Mouse (Mus musculus) thymus, adult 2 months (tissue): Measurements from ENCODE around the gene Agbl1. TPM values are rescaled to one million over a fixed set of nuclear protein-coding genes. Genes with fewer than 3 reads are reported as not detected.

Experiments used
- DNase-seq: peaks from one replicate; pipeline ENCODE4 v3.0.0; 2021
- H3K27ac ChIP-seq: fragments of 200-500 bp; 2 replicates; pipeline ENCODE4 v1.5.1; 2012; ENCODE audit warnings: low read length, control low read depth; ENCODE audit not compliant: control insufficient read depth, insufficient read depth
- H3K27me3 ChIP-seq: fragments of 200-500 bp; 2 replicates; pipeline ENCODE4 v1.6.1; 2012; ENCODE audit warnings: mild to moderate bottlenecking, low read length, moderate library complexity, mixed read lengths; ENCODE audit not compliant: control insufficient read depth, insufficient read depth
- H3K36me3 ChIP-seq: fragments of 200-500 bp; 2 replicates; pipeline ENCODE4 v1.6.1; 2012; ENCODE audit warnings: mild to moderate bottlenecking, low read length, moderate library complexity; ENCODE audit not compliant: control insufficient read depth, insufficient read depth
- H3K4me1 ChIP-seq: fragments of 200-500 bp; replicated peaks from 2 replicates; pipeline ENCODE4 v1.6.1; 2012; ENCODE audit warnings: low read length; ENCODE audit not compliant: control insufficient read depth, insufficient read depth
- H3K4me3 ChIP-seq: fragments of 200-500 bp; 2 replicates; pipeline ENCODE4 v1.5.1; 2012; ENCODE audit warnings: mild to moderate bottlenecking, low read length, control low read depth, moderate library complexity; ENCODE audit not compliant: control insufficient read depth, insufficient read depth
- CTCF ChIP-seq: fragments of 200-500 bp; IDR thresholded peaks from 2 replicates; pipeline ENCODE4 v1.5.1; 2012; ENCODE audit warnings: mild to moderate bottlenecking, control low read depth, low read length, moderate library complexity, borderline replicate concordance; ENCODE audit not compliant: control insufficient read depth, poor library complexity, insufficient read depth; ENCODE audit errors: extremely low read depth
- POLR2A ChIP-seq: fragments of 200-500 bp; IDR thresholded peaks from 2 replicates; pipeline ENCODE4 v1.6.1; 2012; ENCODE audit warnings: mild to moderate bottlenecking, low read length, control low read depth, moderate library complexity; ENCODE audit not compliant: control insufficient read depth, poor library complexity, insufficient read depth; ENCODE audit errors: extremely low read depth
- WGBS: fragments of 180-500 bp; shearing (Covaris S2); methylation state at CpG from one replicate; pipeline ENCODE4 v1.1.7; 2018; 5-methylcytosine and 5-hydroxymethylcytosine counted together
- polyA plus RNA-seq: library from polyadenylated mRNA; depleted of rRNA; stranded (reverse); fragments of >200 nt; gene quantifications from 2 replicates; pipeline ENCODE4 v1.2.3, GENCODE M21; 2012

The Agbl1 gene
- polyA plus RNA-seq, 1 experiment = 0.08 TPM

DNA sequence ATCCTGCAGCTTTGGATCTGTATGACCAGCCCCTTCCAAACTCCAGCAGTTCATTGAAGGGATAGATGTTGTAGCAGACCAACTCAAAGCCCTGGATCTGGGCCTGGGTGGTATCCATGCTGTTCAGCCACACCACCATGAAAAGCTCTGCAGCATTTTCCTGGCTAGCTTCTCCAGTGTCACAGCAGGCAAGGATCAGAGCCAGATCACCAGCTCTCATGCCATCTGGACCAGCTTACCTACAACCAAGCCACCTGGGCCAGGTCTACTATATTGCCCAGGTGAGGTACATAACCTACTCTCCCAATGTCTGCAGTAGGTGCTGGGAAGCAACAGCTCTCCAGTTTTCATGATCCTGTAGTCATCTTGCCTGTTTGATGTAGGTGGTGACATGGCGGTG lies 884.3 kb downstream of the Agbl1 start:
- no peak overlapping the region for H3K27ac ChIP-seq
- TF ChIP-seq CTCF = no peak
- no peak for TF ChIP-seq POLR2A
- H3K4me3 ChIP-seq = no peak overlapping the region
- DNase-seq = no peak
- 100% methylated on average over 1 of the region's 1 CpGs for WGBS
- no peaks in the 10 kb centered on the region for H3K27me3 ChIP-seq
- no peaks in the 10 kb centered on the region for H3K4me1 ChIP-seq
- H3K36me3 ChIP-seq = no peaks in the 10 kb centered on the region

GRCm38 (mm10) chr7:77129045-77129444 lies 899.4 kb downstream of the Agbl1 start:
- Histone ChIP-seq H3K4me1 (peaks cover 3% of the 10 kb centered on the region), H3K36me3 (no peaks in the 10 kb centered on the region), H3K4me3 (no peak overlapping the region), H3K27ac (no peak overlapping the region), H3K27me3 (no peaks in the 10 kb centered on the region)
- 84% methylated on average over 1 of the region's 1 CpGs for WGBS
- DNase-seq = no peak
- TF ChIP-seq CTCF (no peak), POLR2A (no peak)

GRCm38 (mm10) chr7:77131950-77132349 lies 902.3 kb downstream of the Agbl1 start:
- DNase-seq = no peak
- Histone ChIP-seq H3K4me1 (peaks cover 3% of the 10 kb centered on the region), H3K36me3 (no peaks in the 10 kb centered on the region), H3K27me3 (no peaks in the 10 kb centered on the region), H3K27ac (no peak overlapping the region), H3K4me3 (no peak overlapping the region)
- 21% methylated on average over 7 of the region's 7 CpGs for WGBS
- TF ChIP-seq POLR2A (no peak), CTCF (no peak)

DNA sequence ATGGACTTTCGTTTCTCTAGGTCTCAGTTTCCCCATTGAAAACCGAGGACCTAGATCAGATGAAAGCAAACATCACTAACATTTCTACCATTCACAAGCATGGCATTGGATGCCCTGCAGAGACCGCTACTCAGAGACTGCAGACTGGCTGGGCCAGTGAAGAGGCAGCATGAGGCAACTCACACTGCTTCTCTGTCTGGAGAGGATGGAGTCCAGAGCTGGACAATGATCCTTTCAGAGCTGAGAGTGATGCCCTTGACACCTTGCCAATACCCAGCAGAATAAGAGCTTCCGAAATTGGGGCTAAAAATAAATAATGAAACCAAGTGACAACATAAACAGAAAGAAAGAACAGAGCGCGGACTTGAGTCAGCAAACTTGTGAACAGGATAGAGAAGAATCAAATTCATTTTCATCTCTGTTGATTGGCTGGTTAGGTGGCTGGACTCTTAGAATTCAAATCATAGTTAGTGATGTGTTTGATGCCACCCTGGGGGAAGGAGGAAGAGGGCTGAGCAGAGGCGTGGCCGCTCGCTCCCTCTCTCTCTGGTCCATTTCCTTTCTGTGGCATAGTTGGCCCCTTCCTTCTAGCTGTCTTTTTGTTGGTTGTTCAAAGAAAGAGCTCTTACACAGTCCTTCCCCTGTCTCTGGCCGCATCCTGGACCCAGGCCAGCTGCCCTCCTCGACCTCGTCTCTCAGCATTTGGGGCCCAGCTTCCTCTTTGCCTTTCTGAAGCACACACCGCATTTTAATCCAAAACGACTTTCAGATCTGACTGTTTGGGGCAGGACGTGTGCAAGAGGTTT lies 903.1 kb downstream of the Agbl1 start:
- no peak for TF ChIP-seq CTCF
- TF ChIP-seq POLR2A = no peak
- Histone ChIP-seq H3K4me1 (peaks cover 3% of the 10 kb centered on the region), H3K27ac (no peak overlapping the region), H3K4me3 (no peak overlapping the region), H3K27me3 (no peaks in the 10 kb centered on the region), H3K36me3 (no peaks in the 10 kb centered on the region)
- no peak for DNase-seq
- 18% methylated on average over 15 of the region's 15 CpGs for WGBS

DNA sequence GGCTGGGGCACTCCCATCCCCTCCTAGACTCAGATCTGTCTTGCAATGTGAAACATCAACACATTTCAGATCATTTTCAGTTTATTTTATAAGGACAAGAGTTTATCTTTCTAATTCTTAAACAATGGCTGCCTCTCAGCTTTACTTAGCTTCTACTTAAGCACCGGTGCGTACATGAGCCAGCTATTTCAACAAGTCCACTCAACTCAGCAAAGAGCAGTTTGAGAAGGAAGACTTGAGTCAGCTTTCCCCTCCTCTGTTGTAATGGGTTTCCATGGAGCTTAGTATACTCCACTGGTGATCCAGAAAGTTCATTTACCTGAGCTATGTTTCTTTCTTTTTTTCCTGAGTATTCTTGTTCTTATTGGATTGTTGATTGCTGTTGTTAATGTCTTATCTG lies 905.2 kb downstream of the Agbl1 start:
- 95% methylated on average over 2 of the region's 2 CpGs for WGBS
- no peak overlapping the region for H3K4me3 ChIP-seq
- no peak for DNase-seq
- no peaks in the 10 kb centered on the region for H3K36me3 ChIP-seq
- H3K27ac ChIP-seq = no peak overlapping the region
- peaks cover 3% of the 10 kb centered on the region for H3K4me1 ChIP-seq
- H3K27me3 ChIP-seq = no peaks in the 10 kb centered on the region
- no peak for TF ChIP-seq CTCF
- TF ChIP-seq POLR2A = no peak

DNA sequence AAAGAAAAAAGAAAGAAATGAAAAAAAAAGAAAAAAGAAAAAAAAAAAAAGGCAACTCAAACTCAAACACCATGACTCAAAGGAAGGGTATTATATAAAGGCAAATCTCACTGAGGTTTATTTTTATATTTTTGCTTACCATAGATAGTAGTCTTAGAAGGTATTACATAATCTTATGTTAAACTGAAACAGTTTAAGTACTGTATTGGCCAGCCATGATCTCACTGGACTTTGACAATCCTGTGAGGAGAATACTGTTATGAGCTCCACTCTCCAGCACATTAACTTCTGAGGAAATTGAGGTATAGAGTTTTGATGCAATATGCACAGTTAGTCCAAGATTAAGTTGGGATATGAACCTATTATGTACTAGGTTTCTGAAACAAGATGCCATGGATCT lies 909.0 kb downstream of the Agbl1 start:
- Histone ChIP-seq H3K36me3 (no peaks in the 10 kb centered on the region), H3K27me3 (no peaks in the 10 kb centered on the region), H3K4me1 (no peaks in the 10 kb centered on the region), H3K4me3 (no peak overlapping the region), H3K27ac (no peak overlapping the region)
- no peak for DNase-seq
- TF ChIP-seq POLR2A (no peak), CTCF (no peak)

- Histone ChIP-seq H3K36me3 (no peaks in the 10 kb centered on the region), H3K4me3 (no peak overlapping the region), H3K4me1 (no peaks in the 10 kb centered on the region), H3K27ac (no peak overlapping the region), H3K27me3 (no peaks in the 10 kb centered on the region)
- 89% methylated on average over 3 of the region's 3 CpGs for WGBS
- no peak for DNase-seq
- no peak for TF ChIP-seq CTCF
- TF ChIP-seq POLR2A = no peak
Observed at GRCm38 (mm10) chr7:77147527-77147926, 917.8 kb downstream of the Agbl1 start.
